Mouse (Mus musculus) hematopoietic stem cell, adult 5-6 weeks (primary cell): Measurements from ENCODE around the gene Galntl5. TPM values are rescaled to one million over a fixed set of nuclear protein-coding genes. Genes with fewer than 3 reads are reported as not detected.
"Not testable (repeated sequence)": the region's sequence is repeated elsewhere in the genome, so short reads cannot be mapped to it uniquely, and the experiment has no call there.

Experiments
- ATAC-seq, 2 experiments: fragments of 125-278 bp in 1 of 2; replicated peaks in 1 of 2; 2 replicates each; pipeline ENCODE4 v1.8.0; 2016 to 2017; ENCODE audit warnings: inconsistent platforms in 2 of 2, mild to moderate bottlenecking in 2 of 2, moderate number of reproducible peaks in 2 of 2, low read depth in 1 of 2, moderate TSS enrichment in 1 of 2; ENCODE audit not compliant: low FRiP score in 2 of 2, poor library complexity in 2 of 2, severe bottlenecking in 2 of 2, insufficient read depth in 1 of 2, low TSS enrichment in 1 of 2
- total RNA-seq: library from RNA; stranded (forward); fragments of 172-1452, 232-1000 nt; gene quantifications from 2 replicates; pipeline ENCODE4 v1.2.3, GENCODE M21; 2017

The Galntl5 gene
- total RNA-seq, result not detected in 2 replicates

DNA sequence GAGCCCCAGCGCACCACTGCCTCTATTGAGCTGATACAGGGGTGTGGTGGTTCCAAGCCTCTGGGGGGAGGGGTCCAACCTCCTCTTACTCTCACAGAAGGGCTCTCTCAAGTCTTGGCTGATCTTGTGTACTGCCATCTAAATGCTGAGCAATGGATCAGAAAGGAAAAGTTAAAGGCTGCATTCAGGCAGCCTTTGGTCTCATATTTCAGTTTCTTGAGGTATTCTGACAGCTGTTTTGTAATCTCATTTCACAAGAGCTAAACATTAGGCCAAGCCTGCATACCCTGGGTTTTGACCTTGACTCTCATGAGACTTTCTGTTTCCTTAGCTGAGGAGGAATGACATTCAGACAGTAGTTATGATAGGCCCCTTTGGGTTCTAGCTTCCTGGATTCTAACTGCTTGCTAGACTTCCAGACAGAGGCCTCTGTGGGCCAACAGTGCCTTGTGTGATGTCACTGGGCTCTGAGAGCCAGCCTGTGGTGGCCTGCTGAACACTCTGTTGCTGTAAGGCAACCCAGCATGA lies at the start of gene Galntl5:
TSS of gene Galntl5 (plus strand) at position 457 of the 528 bp plus-strand sequence.
- ATAC-seq, result peak; percentile 53 to 56; a peak in 2 of 4 replicates

DNA sequence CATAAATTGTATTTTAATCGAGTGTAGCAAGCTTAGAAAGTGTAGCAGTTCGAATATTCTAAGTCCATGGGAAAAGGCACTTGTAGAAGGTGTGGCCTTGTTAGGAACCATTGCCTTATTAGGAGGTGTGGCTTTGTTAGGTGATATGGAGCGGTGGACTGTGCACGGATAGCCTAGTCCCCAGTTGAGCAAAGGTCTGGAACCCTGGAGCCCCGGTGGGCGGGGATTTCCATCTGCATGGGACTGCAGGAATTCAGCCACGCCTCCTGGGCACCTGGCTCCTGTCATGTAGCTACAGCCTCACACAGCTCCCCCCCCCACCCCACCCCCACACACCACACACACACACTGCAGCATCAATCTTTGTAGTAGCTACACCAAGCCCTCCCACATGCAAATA lies 34.6 kb upstream of the Galntl5 start:
- no peak for ATAC-seq

- ATAC-seq, result no peak
Observed at GRCm38 (mm10) chr5:25149331-25149965, 31.8 kb upstream of the Galntl5 start.

DNA sequence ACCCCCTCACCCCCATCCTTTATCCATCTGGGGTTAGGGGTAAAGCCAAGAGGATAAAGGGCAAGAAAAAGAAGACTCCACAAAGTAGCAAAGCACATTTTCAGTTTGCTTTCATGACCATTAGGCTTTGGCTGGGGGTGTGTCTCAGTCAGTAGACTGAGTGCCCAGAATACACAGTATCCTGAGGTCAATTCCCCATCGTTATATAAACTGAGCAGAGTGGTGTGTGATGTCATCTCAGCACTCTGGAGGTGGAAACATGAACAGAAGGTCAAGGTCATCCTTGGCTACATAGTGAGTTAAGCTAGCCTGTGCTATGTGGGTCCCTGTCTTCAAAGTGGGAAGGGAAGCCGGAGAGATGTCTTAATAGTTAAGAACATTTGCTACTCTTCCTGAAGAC lies 27.8 kb upstream of the Galntl5 start:
- no peak for ATAC-seq

GRCm38 (mm10) chr5:25153996-25154395 lies 27.3 kb upstream of the Galntl5 start:
- ATAC-seq, result no peak

DNA sequence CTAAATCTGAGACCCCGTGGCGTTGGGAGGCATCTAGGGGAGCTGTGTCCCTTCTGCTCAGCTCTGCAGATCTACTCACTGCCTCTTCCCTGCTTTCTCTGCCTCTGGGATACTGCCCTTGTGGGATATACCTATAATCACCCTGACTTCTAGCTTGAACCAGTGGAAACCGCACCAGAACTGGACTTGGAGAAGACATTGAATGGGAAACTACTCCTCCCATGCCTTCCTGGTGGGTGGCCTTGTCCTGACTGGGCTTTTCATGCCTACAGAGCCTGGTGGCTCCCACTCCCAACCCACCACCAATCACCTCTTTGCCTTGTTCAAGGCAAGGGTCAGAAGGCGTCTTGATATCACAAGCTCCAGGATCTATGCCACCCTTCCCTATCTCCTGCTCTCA lies 26.4 kb upstream of the Galntl5 start:
- ATAC-seq, result no peak

DNA sequence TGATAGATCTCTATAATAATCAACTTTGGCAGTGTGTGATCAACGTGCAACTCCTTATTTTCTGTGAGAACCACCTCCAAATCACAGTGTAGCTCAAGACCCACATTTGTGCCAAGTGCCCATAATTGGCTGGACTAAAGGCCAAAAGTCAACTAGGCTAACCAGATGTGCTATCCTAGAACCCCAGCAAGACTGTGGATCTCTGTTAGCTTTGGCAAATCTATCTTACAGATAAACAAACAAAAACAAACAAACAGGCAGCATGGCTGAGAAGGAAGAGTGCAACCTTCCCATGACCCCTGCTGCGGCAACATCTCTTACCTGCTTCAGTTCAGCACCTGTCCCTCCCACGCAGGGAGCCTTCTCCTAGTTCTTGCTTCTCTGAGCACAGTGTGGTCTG lies 25.9 kb upstream of the Galntl5 start:
- no peak for ATAC-seq

- no peak for ATAC-seq
Observed at GRCm38 (mm10) chr5:25157136-25157535, 24.1 kb upstream of the Galntl5 start.

GRCm38 (mm10) chr5:25160515-25160914 lies 20.7 kb upstream of the Galntl5 start:
- ATAC-seq, result no peak

- no peak for ATAC-seq
Observed at GRCm38 (mm10) chr5:25162981-25163380, 18.3 kb upstream of the Galntl5 start.

GRCm38 (mm10) chr5:25163938-25164337 lies 17.3 kb upstream of the Galntl5 start:
- ATAC-seq, result no peak

- no peak for ATAC-seq
Observed at GRCm38 (mm10) chr5:25164341-25164740, 16.9 kb upstream of the Galntl5 start.

- no peak for ATAC-seq
Observed at GRCm38 (mm10) chr5:25165102-25165788, 16.0 kb upstream of the Galntl5 start.

- ATAC-seq, result no peak
Observed at GRCm38 (mm10) chr5:25165789-25166135, 15.5 kb upstream of the Galntl5 start.

GRCm38 (mm10) chr5:25166665-25167064 lies 14.6 kb upstream of the Galntl5 start:
- peak; percentile 59 to 64; a peak in 3 of 4 replicates for ATAC-seq

GRCm38 (mm10) chr5:25177937-25178336 lies 3.3 kb upstream of the Galntl5 start:
- ATAC-seq, result not testable (repeated sequence)

- not testable (repeated sequence) for ATAC-seq
Observed at GRCm38 (mm10) chr5:25178543-25178942, 2.7 kb upstream of the Galntl5 start.

GRCm38 (mm10) chr5:25179284-25179683 lies 2.0 kb upstream of the Galntl5 start:
- ATAC-seq, result no peak
